Mouse (Mus musculus): ENCODE measurements at regions not wholly inside any gene's neighbourhood (a gene's known extent, or its start where the extent isn't known, plus 50 kb on each side); places are given as distances from the start of the nearest gene placed in this dataset.

DNA sequence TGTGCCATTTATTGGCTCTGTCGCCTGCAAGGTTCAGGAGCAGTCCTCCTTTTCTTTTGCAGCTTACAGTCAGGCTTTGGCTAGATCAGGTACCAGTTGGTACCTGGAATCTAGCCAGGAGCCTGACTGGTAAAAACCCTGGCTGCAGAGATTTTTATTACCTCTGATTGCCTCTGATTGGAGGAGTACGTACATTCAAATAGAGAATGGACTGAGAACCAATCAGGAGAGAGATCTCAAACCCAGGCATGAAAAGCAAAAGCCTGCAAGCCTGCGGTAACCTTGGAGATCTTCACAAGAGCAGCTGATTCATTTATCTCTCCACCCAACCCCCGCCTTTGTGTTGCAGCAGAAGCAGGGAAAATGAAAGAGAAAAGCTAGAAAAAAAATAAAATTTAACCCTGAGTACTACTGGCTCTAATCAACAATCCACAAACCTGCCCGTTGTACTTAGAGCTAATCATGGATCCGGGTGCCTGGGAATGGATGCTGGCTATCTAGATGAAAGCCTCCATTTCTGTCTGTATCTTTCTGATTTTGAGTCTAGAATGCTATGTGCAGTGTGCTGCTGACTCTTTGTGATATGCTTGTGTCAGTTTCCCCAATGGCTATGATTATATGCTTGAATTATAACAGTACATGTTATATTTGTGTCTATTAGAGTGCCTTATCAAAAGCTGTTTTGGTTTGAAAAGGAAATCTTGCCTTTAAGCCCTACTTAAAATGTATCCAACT, 406.2 kb upstream of the Ndn start:
- peak; percentile 80 to 83 for DNase-seq (ENCODE audit: low spot score in 2 of 2)

DNA sequence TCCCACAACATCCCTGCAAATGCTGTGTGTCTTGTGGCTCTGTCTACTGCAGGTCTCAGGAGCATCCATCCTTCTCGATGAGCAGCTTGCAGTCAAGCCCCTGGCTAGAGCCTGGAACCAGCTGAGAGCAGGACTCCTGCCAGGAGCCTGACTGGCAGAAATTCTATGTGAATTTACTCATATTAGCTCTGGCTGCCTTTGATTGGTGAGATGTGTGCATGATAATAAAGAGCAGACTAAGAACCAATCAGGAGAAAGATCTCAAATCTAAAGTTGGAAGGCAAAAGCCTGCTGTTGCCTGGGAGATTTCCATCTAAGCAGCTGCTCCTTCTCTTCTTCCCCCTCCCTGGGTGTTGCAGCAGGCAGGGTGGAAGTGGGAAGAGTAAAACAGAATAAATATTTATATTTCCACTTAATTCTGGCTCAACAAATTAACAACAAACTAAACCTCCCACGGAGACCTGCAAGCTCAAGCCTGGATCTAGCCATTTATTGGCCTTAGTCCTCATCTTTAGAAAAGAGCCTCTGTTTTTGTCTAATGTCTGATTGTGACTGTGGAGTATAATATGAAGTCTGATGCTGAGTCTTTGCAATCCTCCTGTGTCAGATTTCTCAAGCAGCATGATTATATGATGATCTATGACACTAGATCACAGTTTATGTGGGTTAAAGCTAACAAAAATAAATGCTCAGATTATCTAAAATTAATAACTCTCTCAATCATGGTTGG, 364.0 kb upstream of the Ndn start:
- peak; percentile 66 to 83 for DNase-seq (ENCODE audit: low spot score in 2 of 2)

DNA sequence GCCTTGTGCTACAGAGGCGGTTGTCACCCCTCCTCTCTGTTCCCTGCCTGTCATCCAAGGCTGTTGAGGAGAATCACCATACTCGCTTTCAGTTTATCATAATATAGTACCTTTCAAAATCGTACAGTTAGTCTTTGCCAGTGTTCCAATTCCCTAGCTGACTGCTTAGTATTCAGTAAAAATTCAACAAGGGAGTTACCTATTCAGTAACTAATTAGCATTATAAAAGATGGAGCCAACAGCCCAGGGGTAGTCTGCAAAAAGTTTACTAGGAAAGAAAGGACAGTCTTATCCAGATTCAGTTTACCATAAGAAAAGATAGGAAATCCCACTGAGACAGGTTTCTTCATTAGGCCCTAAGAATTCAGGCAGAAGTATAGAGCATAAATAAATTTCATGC, 319.7 kb upstream of the Ndn start:
- DNase-seq (ENCODE audit: low spot score in 2 of 2) = no peak

DNA sequence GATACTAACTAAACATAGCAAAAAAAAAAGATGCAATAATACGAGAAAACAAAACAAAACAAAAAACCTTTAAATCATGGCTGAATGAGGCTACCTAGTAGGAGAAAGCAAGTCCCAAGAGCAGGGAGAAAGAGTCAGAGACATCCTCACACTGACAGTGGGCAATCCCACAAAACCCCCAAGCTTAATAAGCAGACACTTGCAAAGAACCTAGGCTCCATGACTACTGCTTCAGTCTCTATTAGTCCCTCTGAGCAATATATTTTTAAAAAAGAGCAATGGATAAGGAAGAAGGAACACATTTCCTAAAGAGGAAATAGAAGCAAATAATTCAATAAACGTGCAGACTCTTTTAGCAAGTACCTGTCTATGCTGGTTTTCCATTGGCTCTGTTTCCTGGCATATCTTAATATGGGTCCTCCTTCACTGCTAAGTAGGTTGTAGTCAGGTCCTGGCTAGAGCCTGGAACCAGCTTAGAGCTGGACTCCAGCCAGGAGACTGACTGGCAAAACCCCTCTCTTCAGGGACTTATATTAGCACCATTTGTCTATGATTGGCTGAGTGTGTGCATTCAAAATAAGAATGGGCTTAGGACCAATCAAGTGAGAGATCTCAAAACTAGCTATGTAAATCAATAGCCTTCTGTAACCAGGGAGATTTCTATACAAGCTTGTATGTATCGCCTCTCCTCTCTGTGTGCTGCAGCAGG, 300.5 kb upstream of the Ndn start:
- DNase-seq (ENCODE audit: low spot score in 2 of 2) = peak; percentile 18 to 36

DNA sequence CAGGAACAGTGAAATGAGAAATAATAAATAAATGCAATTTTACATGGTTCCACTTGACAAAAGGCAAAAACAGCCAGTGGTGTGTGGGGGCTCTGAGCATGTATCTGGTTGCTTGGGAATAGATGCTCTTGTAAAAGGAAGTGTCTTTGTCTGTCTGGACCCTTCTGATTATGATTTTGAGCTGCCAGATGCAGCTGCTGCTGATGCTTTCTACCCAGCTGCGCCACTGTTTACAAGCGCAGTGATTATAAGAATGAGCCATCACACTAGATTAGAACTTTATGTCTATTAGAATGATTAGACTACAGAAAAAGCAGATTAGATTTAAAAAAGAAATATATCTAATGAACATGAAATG, 299.9 kb upstream of the Ndn start:
- DNase-seq (ENCODE audit: low spot score in 2 of 2) = no peak

DNA sequence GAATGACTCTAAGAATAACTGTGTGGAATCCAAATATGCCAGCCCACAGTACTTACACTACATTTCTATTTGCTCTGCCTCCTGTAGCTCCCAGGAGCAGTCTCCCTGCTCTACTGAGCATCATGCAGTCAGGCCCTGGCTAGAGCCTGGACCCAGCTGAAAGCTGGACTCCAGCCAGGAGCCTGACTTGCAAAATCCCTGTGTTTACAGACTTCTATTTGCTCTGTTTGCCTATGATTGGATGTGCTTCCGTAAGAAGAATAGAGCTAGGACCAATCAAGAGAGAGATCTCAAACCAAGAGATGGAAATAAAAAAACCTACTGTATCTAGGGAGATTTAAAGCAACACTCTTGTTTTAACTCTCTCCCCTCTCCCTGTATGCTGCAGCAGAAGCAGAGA, 267.8 kb upstream of the Ndn start:
- DNase-seq (ENCODE audit: low spot score in 2 of 2) = no peak

DNA sequence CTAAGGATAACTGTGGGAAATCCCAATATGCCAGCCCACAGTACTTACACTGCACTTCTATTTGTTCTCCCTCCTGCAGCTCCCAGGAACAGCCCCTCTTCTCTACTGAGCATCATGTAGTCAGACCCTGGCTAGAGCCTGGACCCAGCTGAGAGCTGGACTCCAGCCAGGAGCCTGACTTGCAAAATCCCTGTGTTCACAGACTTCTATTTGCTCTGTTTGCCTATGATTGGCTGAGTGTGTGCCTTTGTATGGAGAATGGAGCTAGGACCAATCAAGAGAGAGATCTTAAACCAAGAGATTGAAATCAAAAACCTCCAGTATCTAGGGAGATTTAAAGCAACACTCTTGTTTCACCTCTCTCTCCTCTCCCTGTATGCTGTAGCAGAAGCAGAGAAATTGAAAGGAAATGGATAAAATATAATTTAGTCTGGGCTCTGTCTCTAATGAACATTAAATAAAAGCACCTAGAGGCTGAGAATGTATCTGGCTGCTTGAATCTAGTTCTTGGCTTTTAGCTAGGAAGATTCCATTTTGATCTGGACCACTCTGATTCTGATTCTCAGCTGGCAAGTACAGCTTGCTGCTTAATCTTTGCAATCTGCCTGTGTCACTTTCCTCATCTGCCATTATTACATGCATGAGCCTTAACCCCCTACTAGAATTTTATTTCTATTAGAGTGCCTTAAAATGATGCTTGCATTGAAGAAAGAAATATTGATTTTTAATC, 261.1 kb upstream of the Ndn start:
- peak in 1 of 2 experiments; percentile 5 for DNase-seq (ENCODE audit: low spot score in 2 of 2)
